In the genomic region with DNA sequence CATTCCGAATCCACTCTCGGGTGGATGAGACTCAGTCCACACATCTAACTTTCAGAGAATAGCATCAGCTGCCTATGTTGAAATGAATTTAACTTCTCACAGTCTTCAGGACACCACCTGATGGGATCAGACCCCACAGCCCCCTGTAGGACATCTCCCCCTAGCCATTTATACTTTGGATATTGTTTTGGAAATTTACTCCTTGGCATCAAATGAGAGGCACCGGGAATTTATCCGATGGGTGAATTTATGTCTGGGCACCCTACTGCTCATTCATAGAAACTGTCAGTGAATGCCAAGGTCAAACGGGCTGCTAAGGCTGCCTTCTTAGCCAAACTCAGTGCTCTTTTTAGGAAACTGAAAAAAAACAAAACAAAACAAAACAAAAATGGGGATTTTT, we compare ENCODE assay signal across 16 mouse cellular contexts. TPM values are rescaled to one million over a fixed set of nuclear protein-coding genes. Genes with fewer than 3 reads are reported as not detected.
A peak's percentile ranks its signal among the peaks of the same experiment; 100 is the strongest.
DNase-seq lines count a peak whose midpoint lies in the region; ATAC-seq lines count a peak whose summit lies in the region.
"Had no signal": no experiment of that assay in that cellular context is flagged by ENCODE, and none has a peak within 500 bp of the region (broad histone marks: within the 10 kb centered on the region; RNA-seq: fewer than 3 reads in every experiment).

No protein-coding gene starts in this region.

- H3K9me3 ChIP-seq in hindbrain, embryonic 11.5 days (ENCODE audit: control insufficient read depth, low read length) = no peaks in the 10 kb centered on the region
- no peaks in the 10 kb centered on the region for H3K9me3 ChIP-seq in hindbrain, embryonic 16.5 days (ENCODE audit: control insufficient read depth, low read length)
- H3K9me3 ChIP-seq in midbrain, embryonic 16.5 days (replicated peaks; ENCODE audit: control insufficient read depth, low read length, poor library complexity, severe bottlenecking) = no peaks in the 10 kb centered on the region
- H3K9me3 ChIP-seq in midbrain, embryonic 14.5 days (ENCODE audit: control insufficient read depth, low read length) = no peaks in the 10 kb centered on the region
- H3K9me3 ChIP-seq: embryonic facial prominence, embryonic 12.5 days; heart, embryonic 15.5 days had no signal

- H3K27ac ChIP-seq in hindbrain, embryonic 11.5 days (ENCODE audit: low read depth, low read length) = no peak overlapping the region
- no peak overlapping the region for H3K27ac ChIP-seq in hindbrain, embryonic 16.5 days (ENCODE audit: low read depth, low read length)
- H3K27ac ChIP-seq in midbrain, embryonic 16.5 days (ENCODE audit: low read length) = no peak overlapping the region
- no peak overlapping the region for H3K27ac ChIP-seq in midbrain, embryonic 14.5 days (replicated peaks; ENCODE audit: low read depth, low read length)
- H3K27ac ChIP-seq: embryonic facial prominence, embryonic 12.5 days; heart, adult 2 months; heart, embryonic 15.5 days had no signal

- H3K27me3 ChIP-seq in hindbrain, embryonic 11.5 days (ENCODE audit: control insufficient read depth, insufficient read depth, low read length) = no peaks in the 10 kb centered on the region
- H3K27me3 ChIP-seq in hindbrain, embryonic 16.5 days (replicated peaks; ENCODE audit: control insufficient read depth, insufficient read depth, low read length) = no peaks in the 10 kb centered on the region
- no peaks in the 10 kb centered on the region for H3K27me3 ChIP-seq in midbrain, embryonic 16.5 days (ENCODE audit: control insufficient read depth, insufficient read depth, low read depth, low read length)
- H3K27me3 ChIP-seq in midbrain, embryonic 14.5 days (ENCODE audit: control insufficient read depth, insufficient read depth, low read length) = no peaks in the 10 kb centered on the region
- H3K27me3 ChIP-seq: CH12.LX; embryonic facial prominence, embryonic 12.5 days; heart, embryonic 15.5 days; Patski had no signal

- peak; percentile 10; the same call in 1 of the 2 replicates for ATAC-seq in hindbrain, embryonic 11.5 days (ENCODE audit: low FRiP score)
- ATAC-seq in hindbrain, embryonic 16.5 days = no peak
- ATAC-seq in midbrain, embryonic 16.5 days = peak; percentile 12; the same call in 1 of the 2 replicates
- no peak for ATAC-seq in midbrain, embryonic 14.5 days (ENCODE audit: low FRiP score, low TSS enrichment)
- ATAC-seq: activated CD4-positive, CD25-positive, alpha-beta regulatory T cell, adult 4 months; Patski had no signal

- DNase-seq in adrenal gland, adult 8-10 months = peak; percentile 17
- DNase-seq in adrenal gland, postnatal 4 days (ENCODE audit: low spot score in 2 of 2) = no peak
- no peak for DNase-seq in hindbrain, embryonic 11.5 days (ENCODE audit: low spot score)
- no peak for DNase-seq in midbrain, embryonic 14.5 days

- no peak overlapping the region for H3K4me2 ChIP-seq in hindbrain, embryonic 11.5 days (replicated peaks; ENCODE audit: low read depth, low read length)
- no peak overlapping the region for H3K4me2 ChIP-seq in hindbrain, embryonic 16.5 days (ENCODE audit: low read length)
- H3K4me2 ChIP-seq in midbrain, embryonic 16.5 days (ENCODE audit: low read length) = no peak overlapping the region
- no peak overlapping the region for H3K4me2 ChIP-seq in midbrain, embryonic 14.5 days (ENCODE audit: low read length)
- H3K4me2 ChIP-seq: embryonic facial prominence, embryonic 12.5 days; heart, embryonic 11.5 days; heart, embryonic 15.5 days had no signal

- H3K9ac ChIP-seq in hindbrain, embryonic 11.5 days (ENCODE audit: low read depth, low read length) = no peak overlapping the region
- no peak overlapping the region for H3K9ac ChIP-seq in hindbrain, embryonic 16.5 days (ENCODE audit: low read depth, low read length)
- H3K9ac ChIP-seq in midbrain, embryonic 16.5 days (ENCODE audit: low read depth, low read length) = no peak overlapping the region
- no peak overlapping the region for H3K9ac ChIP-seq in midbrain, embryonic 14.5 days (replicated peaks; ENCODE audit: low read length)
- H3K9ac ChIP-seq: embryonic facial prominence, embryonic 12.5 days; heart, embryonic 15.5 days had no signal

- no peaks in the 10 kb centered on the region for H3K4me1 ChIP-seq in hindbrain, embryonic 11.5 days (replicated peaks; ENCODE audit: control insufficient read depth, insufficient read depth, low read length)
- 0 out of 2 replicates have a peak, but pooled peaks cover 3% of the 10 kb centered on the region for H3K4me1 ChIP-seq in hindbrain, embryonic 16.5 days (ENCODE audit: control insufficient read depth, insufficient read depth, low read depth, low read length)
- H3K4me1 ChIP-seq in midbrain, embryonic 16.5 days (ENCODE audit: control insufficient read depth, insufficient read depth, low read length) = no peaks in the 10 kb centered on the region
- H3K4me1 ChIP-seq in midbrain, embryonic 14.5 days (ENCODE audit: control insufficient read depth, insufficient read depth, low read length) = no peaks in the 10 kb centered on the region
- H3K4me1 ChIP-seq: embryonic facial prominence, embryonic 12.5 days; heart, embryonic 15.5 days had no signal

- WGBS in hindbrain, embryonic 11.5 days = 76% methylated on average over 5 of the region's 5 CpGs
- WGBS in hindbrain, embryonic 16.5 days = 50% methylated on average over 5 of the region's 5 CpGs
- 66% methylated on average over 5 of the region's 5 CpGs for WGBS in midbrain, embryonic 16.5 days
- WGBS in midbrain, embryonic 14.5 days = 79% methylated on average over 5 of the region's 5 CpGs

- H3K4me3 ChIP-seq in hindbrain, embryonic 11.5 days (ENCODE audit: low read depth, low read length) = no peak overlapping the region
- no peak overlapping the region for H3K4me3 ChIP-seq in hindbrain, embryonic 16.5 days (ENCODE audit: low read length)
- H3K4me3 ChIP-seq in midbrain, embryonic 16.5 days (ENCODE audit: low read depth, low read length) = no peak overlapping the region
- H3K4me3 ChIP-seq in midbrain, embryonic 14.5 days (replicated peaks; ENCODE audit: low read depth, low read length) = no peak overlapping the region
- H3K4me3 ChIP-seq: embryonic facial prominence, embryonic 12.5 days; heart, adult 2 months; heart, embryonic 15.5 days had no signal

- no peaks in the 10 kb centered on the region for H3K36me3 ChIP-seq in hindbrain, embryonic 11.5 days (ENCODE audit: control insufficient read depth, insufficient read depth, low read length)
- H3K36me3 ChIP-seq in hindbrain, embryonic 16.5 days (ENCODE audit: control insufficient read depth, insufficient read depth, low read length) = peaks cover 19% of the 10 kb centered on the region
- H3K36me3 ChIP-seq in midbrain, embryonic 16.5 days (ENCODE audit: control insufficient read depth, insufficient read depth, low read length) = peaks cover 31% of the 10 kb centered on the region
- peaks cover 36% of the 10 kb centered on the region for H3K36me3 ChIP-seq in midbrain, embryonic 14.5 days (ENCODE audit: control insufficient read depth, insufficient read depth, low read length)
- H3K36me3 ChIP-seq: embryonic facial prominence, embryonic 12.5 days; heart, embryonic 15.5 days had no signal

RNA-seq across cellular contexts. Expression of a gene that starts 27.0 kb away (rescaled TPM):
- 1 to 10 TPM in 3 of 4 experiments, under 1 TPM in 1; 0.87 to 2.0 (median 1.5) TPM for total RNA-seq in adrenal gland, adult 8-10 months (2022)
- 1 to 10 TPM; 4.5 to 5.6 TPM for total RNA-seq in adrenal gland, postnatal 4 days (2021)
- polyA plus RNA-seq in hindbrain, embryonic 11.5 days (2014; fragmentation: Nextera tagmentation; extraction: Ambion mirVana) = 7.3 and 8.6 TPM in 2 replicates
- 32.6 and 45.4 TPM in 2 replicates for polyA plus RNA-seq in hindbrain, embryonic 16.5 days (2015; fragmentation: Nextera tagmentation; extraction: Ambion mirVana)
- 40.7 and 41.5 TPM in 2 replicates for polyA plus RNA-seq in midbrain, embryonic 16.5 days (2015; fragmentation: Nextera tagmentation; extraction: Ambion mirVana)
- polyA plus RNA-seq in midbrain, embryonic 14.5 days (2014; fragmentation: Nextera tagmentation; extraction: Ambion mirVana) = 46.6 and 49.6 TPM in 2 replicates
- total RNA-seq: CH12.LX; heart, adult 2 months; heart, postnatal 14 days; hematopoietic stem cell, adult 5-6 weeks had no signal
- polyA plus RNA-seq: activated CD4-positive, CD25-positive, alpha-beta regulatory T cell, adult 4 months; gonadal fat pad, adult 2 months; heart, adult 2 months; heart, embryonic 15.5 days; Patski had no signal

RNA-seq across cellular contexts. Expression of a gene that starts 45.7 kb away (rescaled TPM):
- total RNA-seq in adrenal gland, adult 8-10 months (2022) = 10 to 100 TPM in 2 of 4 experiments, 1 to 10 TPM in 2; 4.8 to 23.3 (median 10.1) TPM
- total RNA-seq in adrenal gland, postnatal 4 days (2021) = 1 to 10 TPM; 5.0 to 8.8 TPM
- polyA plus RNA-seq in hindbrain, embryonic 11.5 days (2014; fragmentation: Nextera tagmentation; extraction: Ambion mirVana) = 3.7 and 4.5 TPM in 2 replicates
- polyA plus RNA-seq in hindbrain, embryonic 16.5 days (2015; fragmentation: Nextera tagmentation; extraction: Ambion mirVana) = 2.6 and 3.5 TPM in 2 replicates
- polyA plus RNA-seq in midbrain, embryonic 16.5 days (2015; fragmentation: Nextera tagmentation; extraction: Ambion mirVana) = 3.1 and 3.6 TPM in 2 replicates
- 1.4 and 2.1 TPM in 2 replicates for polyA plus RNA-seq in midbrain, embryonic 14.5 days (2014; fragmentation: Nextera tagmentation; extraction: Ambion mirVana)
- total RNA-seq: CH12.LX; hematopoietic stem cell, adult 5-6 weeks had no signal
- polyA plus RNA-seq: activated CD4-positive, CD25-positive, alpha-beta regulatory T cell, adult 4 months had no signal

Comparison
In these comparisons a context has a peak if more than half of its experiments do, and no peak if none do; other contexts are left out.
1. ATAC-seq: peak in hindbrain, embryonic 11.5 days (single experiment) and midbrain, embryonic 16.5 days (single experiment); none in hindbrain, embryonic 16.5 days (single experiment) and midbrain, embryonic 14.5 days (single experiment).